Mouse (Mus musculus) left cerebral cortex, postnatal 36 days (tissue): ENCODE measurements at regions not wholly inside any gene's neighbourhood (a gene's known extent, or its start where the extent isn't known, plus 50 kb on each side); places are given as distances from the start of the nearest gene placed in this dataset.

Experiments used
- DNase-seq, 2 experiments: peaks; one replicate each; pipeline ENCODE4 v3.0.0; 2021 to 2022; ENCODE audit warnings: low spot score in 2 of 2, mixed read lengths in 1 of 2
- intact Hi-C: fragments of 180-260 bp; cut with DNase I; formaldehyde crosslinking; loops from one replicate; pipeline ENCODE4 v1.15.1; 2025

GRCm38 (mm10) chr2:72865462-72866365 is 114.5 kb downstream of the Sp3 start:
- DNase-seq: no peak
- intact Hi-C loops: no loop called here

- DNase-seq: no peak
Observed at GRCm38 (mm10) chr2:72866366-72866688, 113.9 kb downstream of the Sp3 start.

GRCm38 (mm10) chr2:72868173-72868572 is 112.1 kb downstream of the Sp3 start:
- intact Hi-C loops: no loop called here
- no peak for DNase-seq

More at GRCm38 (mm10) chr2:72866366-72866688, 113.9 kb downstream of the Sp3 start:
- intact Hi-C loops: no loop called here

- intact Hi-C loops: no loop called here
- DNase-seq: peak; percentile 16 to 25
Observed at GRCm38 (mm10) chr2:72871836-72872235, 108.4 kb downstream of the Sp3 start.

- intact Hi-C loops: no loop called here
- DNase-seq: no peak
Observed at GRCm38 (mm10) chr2:72873948-72874347, 106.3 kb downstream of the Sp3 start.

- no peak for DNase-seq
- intact Hi-C loops: no loop called here
Observed at GRCm38 (mm10) chr2:72874533-72874932, 105.7 kb downstream of the Sp3 start.

- intact Hi-C loops: no loop called here
- no peak for DNase-seq
Observed at GRCm38 (mm10) chr2:72875677-72876076, 104.6 kb downstream of the Sp3 start.

- no peak for DNase-seq
- intact Hi-C loops: no loop called here
Observed at GRCm38 (mm10) chr2:72880016-72880415, 100.2 kb downstream of the Sp3 start.

GRCm38 (mm10) chr2:72881554-72881953 is 98.7 kb downstream of the Sp3 start:
- no peak for DNase-seq
- intact Hi-C loops: no loop called here

GRCm38 (mm10) chr2:72886250-72886649 is 94.0 kb downstream of the Sp3 start:
- no peak for DNase-seq
- intact Hi-C loops: no loop called here
